Mouse (Mus musculus) liver, adult 2 months (tissue): ENCODE data around the gene Tor1a.

Experiments
- CTCF ChIP-seq: fragments of 200-500 bp; IDR thresholded peaks from 2 replicates; pipeline ENCODE4 v1.5.1; 2011; ENCODE audit warnings: low read depth, low read length, control low read depth
- POLR2A ChIP-seq: fragments of 200-500 bp; IDR thresholded peaks from 2 replicates; pipeline ENCODE4 v1.6.1; 2011; ENCODE audit warnings: low read length, control low read depth; ENCODE audit not compliant: insufficient read depth; ENCODE audit errors: extremely low read depth

- TF ChIP-seq POLR2A (no peak), CTCF (no peak)
Measured at GRCm38 (mm10) chr2:31005453-31005852, 37.7 kb upstream of the Tor1a start.
